Mouse (Mus musculus) stomach, embryonic 14.5 days (tissue): ENCODE measurements at regions not wholly inside any gene's neighbourhood (a gene's known extent, or its start where the extent isn't known, plus 50 kb on each side); places are given as distances from the start of the nearest gene placed in this dataset.

Source experiments
- ATAC-seq: fragments of 200-750 bp; cut with Nextera tagmentation; 2 replicates; pipeline ENCODE4 v1.8.0; 2017; ENCODE audit warnings: low read depth, moderate TSS enrichment; ENCODE audit not compliant: insufficient number of reproducible peaks, insufficient read depth, low FRiP score
- H3K27ac ChIP-seq: fragments of 300-500 bp; sonication (generic); 2 replicates; pipeline ENCODE4 v1.5.1; 2014; ENCODE audit warnings: mild to moderate bottlenecking, low read length, moderate library complexity, mixed read lengths
- H3K27me3 ChIP-seq: fragments of 300-500 bp; sonication (generic); 2 replicates; pipeline ENCODE4 v1.6.1; 2014; ENCODE audit warnings: low read length, control low read depth, mixed read lengths; ENCODE audit not compliant: control insufficient read depth, insufficient read depth
- H3K36me3 ChIP-seq: fragments of 300-500 bp; sonication (generic); 2 replicates; pipeline ENCODE4 v1.6.1; 2014; ENCODE audit warnings: mild to moderate bottlenecking, control low read depth, low read length, moderate library complexity, mixed read lengths; ENCODE audit not compliant: control insufficient read depth, insufficient read depth
- H3K4me1 ChIP-seq: fragments of 300-500 bp; sonication (generic); 2 replicates; pipeline ENCODE4 v1.6.1; 2014; ENCODE audit warnings: low read length, control low read depth, mixed read lengths; ENCODE audit not compliant: control insufficient read depth, insufficient read depth
- H3K4me2 ChIP-seq: fragments of 300-500 bp; sonication (generic); replicated peaks from 2 replicates; pipeline ENCODE4 v1.6.1; 2014; ENCODE audit warnings: low read depth, low read length, control low read depth
- H3K4me3 ChIP-seq: fragments of 300-500 bp; sonication (generic); 2 replicates; pipeline ENCODE4 v1.5.1; 2014; ENCODE audit warnings: low read depth, low read length, control low read depth
- H3K9ac ChIP-seq: fragments of 300-500 bp; sonication (generic); replicated peaks from 2 replicates; pipeline ENCODE4 v1.6.1; 2014; ENCODE audit warnings: low read depth, mild to moderate bottlenecking, control low read depth, low read length, moderate library complexity, mixed read lengths
- H3K9me3 ChIP-seq: fragments of 300-500 bp; sonication (generic); 2 replicates; pipeline ENCODE4 v1.6.1; 2016; ENCODE audit warnings: low read depth, low read length, control low read depth; ENCODE audit not compliant: control insufficient read depth
- whole genome bisulfite sequencing: fragments of 180-500 bp; shearing (Covaris S2); extraction: QIAGEN DNeasy Blood & Tissue Kit; methylation state at CpG from one replicate; pipeline ENCODE4 v1.1.7; 2014; 5-methylcytosine and 5-hydroxymethylcytosine counted together

GRCm38 (mm10) chr4:26273754-26274153 lies 72.9 kb downstream of the Manea start:
- no peak for ATAC-seq
- Histone ChIP-seq H3K9ac (no peak overlapping the region), H3K4me1 (no peaks in the 10 kb centered on the region), H3K36me3 (no peaks in the 10 kb centered on the region), H3K27ac (no peak overlapping the region), H3K4me3 (no peak overlapping the region), H3K27me3 (no peaks in the 10 kb centered on the region), H3K9me3 (no peaks in the 10 kb centered on the region), H3K4me2 (no peak overlapping the region)

DNA sequence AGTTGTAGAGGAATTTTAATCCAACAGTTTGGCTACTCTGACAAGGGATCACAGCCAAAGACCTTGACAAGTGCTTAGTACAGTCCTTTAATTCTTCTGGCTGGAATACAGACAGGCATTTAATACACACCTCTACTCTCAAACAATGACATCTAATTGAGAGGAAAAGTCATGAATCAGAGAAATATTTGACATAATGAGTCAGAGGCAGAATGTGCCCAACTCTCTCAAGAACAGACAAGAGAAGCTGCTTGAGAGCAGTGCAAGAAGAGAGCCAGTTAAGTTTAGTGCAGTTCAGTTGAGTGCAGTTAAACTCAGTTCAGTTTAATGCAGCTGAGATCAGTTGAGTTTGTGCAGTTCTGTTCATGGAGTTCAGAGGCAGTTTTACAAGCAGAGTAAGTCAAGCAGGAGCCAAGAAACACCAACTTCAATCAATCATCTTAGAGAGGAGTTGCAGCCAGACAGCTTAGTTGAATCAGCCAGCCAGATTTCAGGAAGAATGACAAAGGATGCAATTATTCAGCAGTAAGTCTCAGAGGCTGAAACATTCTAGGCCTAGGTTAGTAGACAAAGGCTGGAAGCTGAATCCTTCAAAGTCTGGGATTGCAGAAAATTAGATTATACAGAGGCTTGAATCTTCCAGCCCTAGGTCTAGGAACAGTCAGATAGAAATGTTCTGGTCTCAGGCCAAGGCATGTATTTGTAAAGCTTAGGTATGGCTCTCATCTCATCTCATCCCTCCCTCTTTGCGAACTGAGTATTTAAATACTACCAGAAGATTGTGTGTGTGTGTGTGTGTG lies 87.3 kb downstream of the Manea start:
- ATAC-seq = peak; percentile 71; the same call in 1 of the 2 replicates
- H3K27ac ChIP-seq = no peak overlapping the region
- H3K4me3 ChIP-seq = no peak overlapping the region
- 56% methylated on average over 1 of the region's 1 CpGs for WGBS
- no peak overlapping the region for H3K9ac ChIP-seq
- H3K9me3 ChIP-seq = no peaks in the 10 kb centered on the region
- no peaks in the 10 kb centered on the region for H3K36me3 ChIP-seq
- no peak overlapping the region for H3K4me2 ChIP-seq
- no peaks in the 10 kb centered on the region for H3K4me1 ChIP-seq
- H3K27me3 ChIP-seq = no peaks in the 10 kb centered on the region

DNA sequence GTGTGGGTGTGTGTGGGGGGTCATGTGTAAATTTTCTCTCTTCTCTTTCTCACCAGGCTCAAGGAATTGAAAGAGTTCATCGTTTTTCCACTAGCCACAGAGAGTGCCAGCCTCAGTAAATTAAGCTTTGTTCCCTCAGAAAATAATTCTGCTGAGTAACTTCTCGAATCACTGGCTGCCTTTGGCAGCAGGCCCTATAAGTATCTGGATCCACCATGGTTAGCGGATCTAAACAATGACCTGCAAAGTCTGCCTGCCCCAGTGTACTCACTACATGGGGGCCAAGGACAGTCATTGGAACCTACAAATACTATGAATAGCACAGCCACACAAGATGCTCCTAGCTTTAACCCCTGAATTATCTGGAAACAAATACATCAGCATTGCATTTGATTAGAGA lies 90.8 kb downstream of the Manea start:
- H3K4me3 ChIP-seq = no peak overlapping the region
- H3K36me3 ChIP-seq = no peaks in the 10 kb centered on the region
- no peak overlapping the region for H3K4me2 ChIP-seq
- 71% methylated on average over 3 of the region's 3 CpGs for WGBS
- no peaks in the 10 kb centered on the region for H3K9me3 ChIP-seq
- no peaks in the 10 kb centered on the region for H3K27me3 ChIP-seq
- H3K4me1 ChIP-seq = no peaks in the 10 kb centered on the region
- no peak for ATAC-seq
- no peak overlapping the region for H3K9ac ChIP-seq
- H3K27ac ChIP-seq = no peak overlapping the region

DNA sequence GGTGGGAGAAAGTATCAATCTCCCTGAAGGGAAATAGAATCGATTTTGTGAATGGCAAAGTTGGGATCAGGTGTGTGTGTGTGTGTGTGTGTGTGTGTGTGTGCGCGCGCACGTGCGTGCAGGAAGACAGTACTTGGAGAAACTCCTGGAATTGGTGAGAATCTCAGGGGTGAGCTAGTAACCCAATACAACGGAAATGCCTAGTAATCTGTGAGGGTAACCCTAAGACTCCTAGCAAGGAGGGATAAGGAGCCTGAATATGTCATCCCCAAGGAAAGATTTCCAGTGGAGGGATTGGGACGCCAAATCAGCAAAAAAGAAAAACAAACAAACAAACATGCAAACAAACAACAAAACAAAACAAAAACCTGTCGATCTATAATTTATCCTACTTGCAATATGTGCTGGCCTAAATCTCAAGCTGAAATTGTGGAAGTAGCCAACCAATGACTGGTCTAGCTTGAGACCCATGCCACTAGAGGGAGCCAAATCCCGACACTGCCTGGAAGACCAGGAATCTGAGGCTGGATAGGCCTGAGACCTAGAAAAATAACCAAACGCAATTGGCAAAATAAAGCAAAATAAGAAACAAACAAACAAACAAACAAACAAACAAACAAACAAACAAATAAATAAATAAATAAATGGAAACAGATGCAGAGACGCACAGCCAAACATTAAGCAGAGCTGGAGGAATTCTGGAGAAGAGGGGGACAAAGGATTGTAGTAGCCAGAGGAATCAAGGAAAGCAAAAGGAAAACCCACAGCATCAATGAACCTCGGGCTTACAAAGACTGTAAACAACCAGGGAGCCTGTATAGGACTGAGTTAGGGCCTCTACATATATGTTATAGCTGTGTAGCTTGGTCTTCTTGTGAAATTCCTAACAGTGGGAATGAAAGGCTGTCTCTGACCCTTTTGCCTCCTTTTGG lies 98.5 kb downstream of the Manea start:
- Histone ChIP-seq H3K36me3 (no peaks in the 10 kb centered on the region), H3K4me1 (no peaks in the 10 kb centered on the region), H3K4me3 (no peak overlapping the region), H3K4me2 (no peak overlapping the region), H3K9me3 (no peaks in the 10 kb centered on the region), H3K9ac (no peak overlapping the region), H3K27ac (no peak overlapping the region), H3K27me3 (no peaks in the 10 kb centered on the region)
- whole genome bisulfite sequencing = 66% methylated on average over 13 of the region's 13 CpGs
- 0 out of 2 replicates have a peak, but pooled peaks have one; percentile 74 for ATAC-seq

- Histone ChIP-seq H3K27ac (no peak overlapping the region), H3K9me3 (no peaks in the 10 kb centered on the region), H3K27me3 (no peaks in the 10 kb centered on the region), H3K36me3 (no peaks in the 10 kb centered on the region), H3K4me2 (no peak overlapping the region), H3K9ac (no peak overlapping the region), H3K4me1 (no peaks in the 10 kb centered on the region), H3K4me3 (no peak overlapping the region)
- ATAC-seq = no peak
- 82% methylated on average over 1 of the region's 1 CpGs for WGBS
These were observed 123.4 kb downstream of the Manea start for GRCm38 (mm10) chr4:26223267-26223666.
